Mouse (Mus musculus): Measurements from ENCODE around the gene Zbtb20.

Gene Zbtb20

GRCm38 (mm10) chr16:43080403-43080802 lies 204.7 kb downstream of the Zbtb20 start:
- no peak for DNase-seq (ENCODE audit: low read depth, low spot score)

- DNase-seq (ENCODE audit: low read depth, low spot score) = no peak
These were observed 205.4 kb downstream of the Zbtb20 start for GRCm38 (mm10) chr16:43080923-43081702.

GRCm38 (mm10) chr16:43081995-43082394 lies 206.3 kb downstream of the Zbtb20 start:
- no peak for DNase-seq (ENCODE audit: low read depth, low spot score)

- DNase-seq (ENCODE audit: low read depth, low spot score) = no peak
These were observed 207.1 kb downstream of the Zbtb20 start for GRCm38 (mm10) chr16:43082801-43083200.

- no peak for DNase-seq (ENCODE audit: low read depth, low spot score)
These were observed 214.5 kb downstream of the Zbtb20 start for GRCm38 (mm10) chr16:43090188-43090587.

GRCm38 (mm10) chr16:43094161-43094560 lies 218.5 kb downstream of the Zbtb20 start:
- no peak for DNase-seq (ENCODE audit: low read depth, low spot score)

- no peak for DNase-seq (ENCODE audit: low read depth, low spot score)
These were observed 219.1 kb downstream of the Zbtb20 start for GRCm38 (mm10) chr16:43094756-43095155.

GRCm38 (mm10) chr16:43096040-43096439 lies 220.4 kb downstream of the Zbtb20 start:
- DNase-seq (ENCODE audit: low read depth, low spot score) = no peak

- no peak for DNase-seq (ENCODE audit: low read depth, low spot score)
These were observed 222.5 kb downstream of the Zbtb20 start for GRCm38 (mm10) chr16:43098153-43098552.

GRCm38 (mm10) chr16:43098666-43099065 lies 223.0 kb downstream of the Zbtb20 start:
- DNase-seq (ENCODE audit: low read depth, low spot score) = no peak

- no peak for DNase-seq (ENCODE audit: low read depth, low spot score)
These were observed 235.6 kb downstream of the Zbtb20 start for GRCm38 (mm10) chr16:43111288-43111687.

GRCm38 (mm10) chr16:43113968-43114367 lies 238.3 kb downstream of the Zbtb20 start:
- DNase-seq (ENCODE audit: low read depth, low spot score) = peak; percentile 19

- no peak for DNase-seq (ENCODE audit: low read depth, low spot score)
These were observed 254.3 kb downstream of the Zbtb20 start for GRCm38 (mm10) chr16:43129966-43130365.

GRCm38 (mm10) chr16:43130583-43130982 lies 254.9 kb downstream of the Zbtb20 start:
- DNase-seq (ENCODE audit: low read depth, low spot score) = no peak

- DNase-seq (ENCODE audit: low read depth, low spot score) = no peak
These were observed 255.4 kb downstream of the Zbtb20 start for GRCm38 (mm10) chr16:43131077-43131476.

GRCm38 (mm10) chr16:43168506-43168905 lies 292.8 kb downstream of the Zbtb20 start:
- peak; percentile 60 for DNase-seq (ENCODE audit: low read depth, low spot score)

GRCm38 (mm10) chr16:43169273-43169905 lies 293.7 kb downstream of the Zbtb20 start:
- DNase-seq (ENCODE audit: low read depth, low spot score) = no peak

- DNase-seq (ENCODE audit: low read depth, low spot score) = no peak
These were observed 296.5 kb downstream of the Zbtb20 start for GRCm38 (mm10) chr16:43172139-43172538.

GRCm38 (mm10) chr16:43172912-43173311 lies 297.2 kb downstream of the Zbtb20 start:
- DNase-seq (ENCODE audit: low read depth, low spot score) = no peak

GRCm38 (mm10) chr16:43174815-43175214 lies 299.1 kb downstream of the Zbtb20 start:
- DNase-seq (ENCODE audit: low read depth, low spot score) = no peak

GRCm38 (mm10) chr16:43181038-43181437 lies 305.4 kb downstream of the Zbtb20 start:
- DNase-seq (ENCODE audit: low read depth, low spot score) = no peak

GRCm38 (mm10) chr16:43190390-43190789 lies 314.7 kb downstream of the Zbtb20 start:
- DNase-seq (ENCODE audit: low read depth, low spot score) = no peak

Data from ZHBTc4 (cell line).